Mouse (Mus musculus): ENCODE measurements around the gene Fut1.

Fut1 gene

DNA sequence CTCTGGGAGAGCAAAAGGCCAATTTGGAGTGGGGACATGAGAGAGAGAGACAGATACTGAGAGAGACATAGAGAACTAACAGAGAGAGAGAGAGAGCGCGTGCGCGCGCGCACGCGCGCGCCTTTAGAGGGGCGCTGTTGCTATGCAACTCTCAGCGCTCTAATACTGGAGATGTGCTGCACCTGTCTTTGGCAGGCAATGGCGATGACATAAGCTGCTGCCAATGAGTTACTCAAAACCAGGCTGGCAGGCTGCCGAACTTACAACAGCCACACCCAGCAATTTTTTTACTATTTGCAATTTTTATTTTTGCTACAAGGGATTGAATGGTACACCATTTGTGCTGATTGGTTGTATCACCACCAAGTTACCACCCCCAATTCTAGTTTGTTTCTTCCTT lies 50.7 kb downstream of the Fut1 start:
- no peak for DNase-seq (ENCODE audit: extremely low spot score, low spot score)

- no peak for DNase-seq (ENCODE audit: extremely low spot score, low spot score)
These were observed 51.8 kb downstream of the Fut1 start for GRCm38 (mm10) chr7:45668921-45669320.
